Mouse (Mus musculus) stomach, postnatal 0 days (tissue): ENCODE measurements at regions not wholly inside any gene's neighbourhood (a gene's known extent, or its start where the extent isn't known, plus 50 kb on each side); places are given as distances from the start of the nearest gene placed in this dataset.
"Not testable (repeated sequence)": the region's sequence is repeated elsewhere in the genome, so short reads cannot be mapped to it uniquely, and the experiment has no call there.

Experiments used
- ATAC-seq: fragments of 200-750 bp; cut with Nextera tagmentation; 2 replicates; pipeline ENCODE4 v1.8.0; 2017; ENCODE audit not compliant: low FRiP score, low TSS enrichment
- DNase-seq: peaks from one replicate; pipeline ENCODE4 v3.0.0-alpha.2; 2016; ENCODE audit warnings: low spot score
- H3K27ac ChIP-seq: fragments of 300-500 bp; sonication (generic); replicated peaks from 2 replicates; pipeline ENCODE4 v1.5.1; 2014; ENCODE audit warnings: mild to moderate bottlenecking, control low read depth
- H3K27me3 ChIP-seq: fragments of 300-500 bp; sonication (generic); 2 replicates; pipeline ENCODE4 v1.6.1; 2014; ENCODE audit warnings: low read length; ENCODE audit not compliant: control insufficient read depth, insufficient read depth
- H3K36me3 ChIP-seq: fragments of 300-500 bp; sonication (generic); 2 replicates; pipeline ENCODE4 v1.6.1; 2014; ENCODE audit warnings: low read length, mixed read lengths; ENCODE audit not compliant: control insufficient read depth, insufficient read depth
- H3K4me1 ChIP-seq: fragments of 300-500 bp; sonication (generic); replicated peaks from 2 replicates; pipeline ENCODE4 v1.6.1; 2014; ENCODE audit warnings: antibody characterized with exemption; ENCODE audit not compliant: control insufficient read depth, insufficient read depth
- H3K4me2 ChIP-seq: fragments of 300-500 bp; sonication (generic); replicated peaks from 2 replicates; pipeline ENCODE4 v1.6.1; 2014; ENCODE audit warnings: low read depth, mild to moderate bottlenecking, control low read depth, moderate library complexity
- H3K4me3 ChIP-seq: fragments of 300-500 bp; sonication (generic); 2 replicates; pipeline ENCODE4 v1.5.1; 2014; ENCODE audit warnings: low read depth, low read length, control low read depth
- H3K9ac ChIP-seq: fragments of 300-500 bp; sonication (generic); 2 replicates; pipeline ENCODE4 v1.6.1; 2014; ENCODE audit warnings: mild to moderate bottlenecking, low read length, control low read depth, mixed read lengths
- H3K9me3 ChIP-seq: fragments of 300-500 bp; sonication (generic); 2 replicates; pipeline ENCODE4 v1.6.1; 2016; ENCODE audit warnings: low read length; ENCODE audit not compliant: control insufficient read depth
- CTCF ChIP-seq: IDR thresholded peaks from 2 replicates; pipeline ENCODE4 v1.5.1; 2016; ENCODE audit warnings: antibody characterized with exemption, low read depth, mild to moderate bottlenecking, moderate library complexity
- EP300 ChIP-seq: optimal IDR thresholded peaks from 2 replicates; pipeline ENCODE3; 2016; ENCODE audit warnings: antibody characterized with exemption
- WGBS: fragments of 180-500 bp; shearing (Covaris S2); extraction: QIAGEN DNeasy Blood & Tissue Kit; methylation state at CpG from one replicate; pipeline ENCODE4 v1.1.7; 2014; 5-methylcytosine and 5-hydroxymethylcytosine counted together

DNA sequence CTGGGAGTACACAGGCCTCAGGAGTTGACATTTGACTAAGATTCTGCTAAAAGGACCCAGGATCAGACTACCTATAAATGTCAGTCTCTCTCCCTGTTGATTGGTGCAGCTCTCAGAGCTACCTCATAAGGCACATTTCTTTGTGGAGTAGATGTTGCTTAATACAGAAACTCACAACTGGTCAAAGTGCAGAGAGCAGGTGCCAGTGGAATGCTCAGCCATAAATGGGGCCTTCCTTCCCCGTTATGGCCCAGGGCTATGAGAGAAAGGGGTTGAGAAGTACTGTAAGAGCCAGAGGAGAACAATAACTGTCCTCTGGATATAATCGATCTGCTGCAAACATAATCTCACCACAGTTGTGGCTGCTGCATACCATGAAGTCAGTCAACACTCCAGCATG, 290.7 kb downstream of the Nkx6-1 start:
- no peak for TF ChIP-seq CTCF
- no peak for TF ChIP-seq EP300
- H3K4me1 ChIP-seq: no peaks in the 10 kb centered on the region
- H3K27ac ChIP-seq: no peak overlapping the region
- H3K36me3 ChIP-seq: no peaks in the 10 kb centered on the region
- 67% methylated on average over 2 of the region's 2 CpGs for WGBS
- H3K9me3 ChIP-seq: no peaks in the 10 kb centered on the region
- ATAC-seq: no peak
- no peak overlapping the region for H3K4me2 ChIP-seq
- no peaks in the 10 kb centered on the region for H3K27me3 ChIP-seq
- no peak overlapping the region for H3K9ac ChIP-seq
- no peak for DNase-seq
- no peak overlapping the region for H3K4me3 ChIP-seq

DNA sequence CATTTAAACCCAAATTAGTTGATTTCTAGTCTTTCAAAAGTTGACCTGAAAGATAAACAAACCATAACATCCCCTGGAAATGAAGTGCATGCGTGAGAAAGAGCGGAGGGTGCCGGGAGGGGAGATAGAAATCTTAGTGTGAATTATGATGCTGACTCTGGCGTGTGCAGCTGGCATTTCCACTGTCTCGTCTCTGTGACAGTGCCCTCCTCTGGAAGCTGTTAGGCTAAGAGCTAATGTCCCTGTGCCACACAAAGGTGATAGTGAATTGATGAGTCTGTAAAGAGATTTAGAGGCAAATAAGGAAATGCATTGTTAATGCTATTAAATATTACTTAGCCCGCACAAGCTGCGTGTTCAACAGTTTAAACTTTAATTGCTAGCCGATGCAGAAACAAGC, 292.6 kb downstream of the Nkx6-1 start:
- H3K27ac ChIP-seq: no peak overlapping the region
- whole genome bisulfite sequencing: 61% methylated on average over 8 of the region's 8 CpGs

DNA sequence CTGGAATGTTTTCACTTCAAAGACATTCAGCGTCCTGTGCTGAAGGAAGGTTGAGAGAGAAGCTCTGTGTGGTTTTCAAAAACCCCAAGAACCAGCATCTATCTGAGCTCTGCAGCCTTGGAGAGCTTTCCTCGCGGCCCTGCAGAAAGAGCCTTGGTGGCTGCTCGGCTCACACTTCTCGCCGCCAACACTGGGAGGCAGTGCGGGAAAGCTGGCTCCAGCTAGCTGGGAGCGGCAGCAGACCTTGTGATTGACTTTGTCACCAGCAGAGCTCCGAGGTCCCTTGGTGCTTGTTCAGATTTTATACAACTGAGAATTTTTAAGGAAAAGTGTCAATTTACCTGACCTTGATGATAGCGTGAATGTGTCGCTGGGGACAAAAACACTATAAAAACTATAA, 299.4 kb downstream of the Nkx6-1 start:
- TF ChIP-seq EP300: no peak
- TF ChIP-seq CTCF: peak; percentile 79
- 13% methylated on average over 11 of the region's 11 CpGs for whole genome bisulfite sequencing
- no peak overlapping the region for H3K9ac ChIP-seq
- no peaks in the 10 kb centered on the region for H3K36me3 ChIP-seq
- ATAC-seq (no peak), DNase-seq (peak; percentile 59)
- no peaks in the 10 kb centered on the region for H3K4me1 ChIP-seq
- no peak overlapping the region for H3K27ac ChIP-seq
- no peaks in the 10 kb centered on the region for H3K9me3 ChIP-seq
- no peaks in the 10 kb centered on the region for H3K27me3 ChIP-seq
- no peak overlapping the region for H3K4me3 ChIP-seq
- H3K4me2 ChIP-seq: no peak overlapping the region

More for the DNA sequence above, 292.6 kb downstream of the Nkx6-1 start:
- TF ChIP-seq CTCF (no peak), EP300 (no peak)
- no peaks in the 10 kb centered on the region for H3K9me3 ChIP-seq
- no peak for DNase-seq
- H3K9ac ChIP-seq: no peak overlapping the region
- H3K4me3 ChIP-seq: no peak overlapping the region
- no peaks in the 10 kb centered on the region for H3K36me3 ChIP-seq
- ATAC-seq: no peak
- H3K4me1 ChIP-seq: no peaks in the 10 kb centered on the region
- H3K4me2 ChIP-seq: no peak overlapping the region
- no peaks in the 10 kb centered on the region for H3K27me3 ChIP-seq

DNA sequence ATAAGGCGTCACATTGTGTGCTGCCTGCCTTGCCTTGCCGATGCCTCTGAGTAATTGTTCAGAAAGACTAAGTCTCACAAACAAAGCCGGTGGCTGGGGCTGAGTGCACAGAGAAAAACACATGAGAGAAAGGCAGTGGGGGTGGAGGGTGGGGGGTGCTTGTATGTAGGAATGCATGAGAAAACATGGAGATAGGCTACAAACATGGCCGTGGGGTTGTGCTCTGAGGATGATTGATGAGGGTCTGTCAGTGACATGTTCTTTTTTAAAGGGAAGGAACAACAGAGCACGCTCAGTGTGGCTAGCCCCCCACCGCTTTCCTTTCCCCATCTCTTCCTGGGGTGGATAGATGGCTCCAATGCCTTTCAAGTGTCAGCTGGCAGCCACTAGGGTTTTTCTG, 304.8 kb downstream of the Nkx6-1 start:
- ATAC-seq (no peak), DNase-seq (no peak)
- 66% methylated on average over 6 of the region's 6 CpGs for WGBS
- Histone ChIP-seq H3K4me1 (no peaks in the 10 kb centered on the region), H3K4me2 (no peak overlapping the region), H3K9ac (no peak overlapping the region), H3K9me3 (no peaks in the 10 kb centered on the region), H3K36me3 (no peaks in the 10 kb centered on the region), H3K27ac (no peak overlapping the region), H3K27me3 (no peaks in the 10 kb centered on the region), H3K4me3 (no peak overlapping the region)
- no peak for TF ChIP-seq EP300
- TF ChIP-seq CTCF: no peak

DNA sequence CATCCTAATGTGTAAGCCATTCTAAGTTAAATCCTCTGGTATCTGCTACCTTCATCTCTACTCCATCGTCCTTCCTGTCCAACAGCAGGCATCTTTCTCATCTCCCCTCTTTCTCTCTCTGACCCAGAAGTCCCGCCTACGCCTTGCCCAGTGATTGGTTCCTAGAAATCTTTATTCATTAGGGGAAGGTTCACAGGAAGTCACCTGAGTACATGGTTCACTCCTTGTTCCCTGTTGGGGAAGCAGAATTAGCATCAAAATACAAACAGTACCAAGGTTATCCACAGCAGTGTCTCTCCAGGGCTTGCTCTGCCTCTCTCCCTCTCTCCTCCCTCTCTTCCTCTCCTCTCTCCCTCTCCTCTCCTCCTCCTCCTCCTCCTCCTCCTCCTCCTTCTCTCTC, 319.4 kb downstream of the Nkx6-1 start:
- Histone ChIP-seq H3K9me3 (no peaks in the 10 kb centered on the region), H3K36me3 (no peaks in the 10 kb centered on the region), H3K4me3 (no peak overlapping the region), H3K4me2 (no peak overlapping the region), H3K27ac (no peak overlapping the region), H3K4me1 (no peaks in the 10 kb centered on the region), H3K27me3 (no peaks in the 10 kb centered on the region), H3K9ac (no peak overlapping the region)
- WGBS: 82% methylated on average over 3 of the region's 3 CpGs
- DNase-seq (no peak), ATAC-seq (no peak)
- TF ChIP-seq CTCF (no peak), EP300 (no peak)

DNA sequence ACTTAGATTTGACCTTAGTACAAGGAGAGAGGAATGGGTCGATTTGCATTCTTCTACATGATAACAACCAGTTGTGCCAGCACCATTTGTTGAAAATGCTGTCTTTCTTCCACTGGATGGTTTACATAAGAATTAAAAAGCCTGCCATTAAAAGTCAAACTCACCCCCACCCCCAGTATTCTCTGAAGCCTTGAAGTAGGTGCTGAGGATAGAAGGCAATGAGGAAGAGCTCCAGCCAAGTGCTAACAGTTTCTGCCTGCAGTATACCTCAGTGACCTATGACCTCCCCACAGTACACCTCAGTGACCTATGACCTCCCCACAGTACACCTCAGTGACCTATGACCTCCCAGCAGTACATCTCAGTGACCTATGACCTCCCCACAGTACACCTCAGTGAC, 328.4 kb downstream of the Nkx6-1 start:
- not testable (repeated sequence) for H3K4me1 ChIP-seq, ATAC-seq, H3K9me3 ChIP-seq, H3K4me2 ChIP-seq, H3K36me3 ChIP-seq, H3K9ac ChIP-seq, DNase-seq, H3K27ac ChIP-seq, H3K4me3 ChIP-seq, H3K27me3 ChIP-seq
- no CpG with 5 or more reads among the region's 1 CpGs for WGBS
